Mouse (Mus musculus) midbrain, embryonic 12.5 days (tissue): ENCODE measurements at regions not wholly inside any gene's neighbourhood (a gene's known extent, or its start where the extent isn't known, plus 50 kb on each side); places are given as distances from the start of the nearest gene placed in this dataset.

Experiments
- ATAC-seq: fragments of 200-750 bp; cut with Nextera tagmentation; 2 replicates; pipeline ENCODE4 v1.8.0; 2017; ENCODE audit warnings: low read depth, moderate TSS enrichment, moderate library complexity; ENCODE audit not compliant: low FRiP score
- H3K27ac ChIP-seq: fragments of 300-500 bp; sonication (generic); replicated peaks from 2 replicates; pipeline ENCODE4 v1.5.1; 2016; ENCODE audit warnings: mild to moderate bottlenecking
- H3K27me3 ChIP-seq: fragments of 300-500 bp; sonication (generic); 2 replicates; pipeline ENCODE4 v1.6.1; 2016; ENCODE audit warnings: mild to moderate bottlenecking
- H3K36me3 ChIP-seq: fragments of 300-500 bp; sonication (generic); 2 replicates; pipeline ENCODE4 v1.6.1; 2016
- H3K4me1 ChIP-seq: fragments of 300-500 bp; sonication (generic); 2 replicates; pipeline ENCODE4 v1.6.1; 2016
- H3K4me2 ChIP-seq: fragments of 300-500 bp; sonication (generic); replicated peaks from 2 replicates; pipeline ENCODE4 v1.6.1; 2016; ENCODE audit warnings: mild to moderate bottlenecking, moderate library complexity
- H3K4me3 ChIP-seq: fragments of 300-500 bp; sonication (generic); 2 replicates; pipeline ENCODE4 v1.5.1; 2016; ENCODE audit warnings: mild to moderate bottlenecking
- H3K9ac ChIP-seq: fragments of 300-500 bp; sonication (generic); replicated peaks from 2 replicates; pipeline ENCODE4 v1.6.1; 2016; ENCODE audit warnings: mild to moderate bottlenecking, moderate library complexity
- H3K9me3 ChIP-seq: fragments of 300-500 bp; sonication (generic); 2 replicates; pipeline ENCODE4 v1.6.1; 2016; ENCODE audit warnings: mild to moderate bottlenecking
- WGBS: fragments of 180-500 bp; shearing (Covaris S2); methylation state at CpG from one replicate; pipeline ENCODE4 v1.1.7; 2016; 5-methylcytosine and 5-hydroxymethylcytosine counted together

- ATAC-seq = no peak
- H3K9me3 ChIP-seq = no peaks in the 10 kb centered on the region
- 83% methylated on average over 7 of the region's 7 CpGs for WGBS
- no peaks in the 10 kb centered on the region for H3K27me3 ChIP-seq
- no peaks in the 10 kb centered on the region for H3K36me3 ChIP-seq
- no peak overlapping the region for H3K4me2 ChIP-seq
- no peaks in the 10 kb centered on the region for H3K4me1 ChIP-seq
- no peak overlapping the region for H3K4me3 ChIP-seq
- H3K9ac ChIP-seq = no peak overlapping the region
- no peak overlapping the region for H3K27ac ChIP-seq
Measured at GRCm38 (mm10) chr9:22937686-22938391, 285.0 kb upstream of the Bmper start.

GRCm38 (mm10) chr9:22944992-22945391 lies 277.9 kb upstream of the Bmper start:
- H3K4me1 ChIP-seq = peaks cover 5% of the 10 kb centered on the region; the same call in 1 of the 2 replicates
- no peak overlapping the region for H3K9ac ChIP-seq
- H3K4me2 ChIP-seq = no peak overlapping the region
- H3K27ac ChIP-seq = no peak overlapping the region
- 57% methylated on average over 6 of the region's 6 CpGs for WGBS
- H3K4me3 ChIP-seq = no peak overlapping the region
- H3K27me3 ChIP-seq = no peaks in the 10 kb centered on the region
- no peaks in the 10 kb centered on the region for H3K9me3 ChIP-seq
- no peaks in the 10 kb centered on the region for H3K36me3 ChIP-seq
- peak; percentile 58; the same call in 1 of the 2 replicates for ATAC-seq

GRCm38 (mm10) chr9:22945426-22945955 lies 277.4 kb upstream of the Bmper start:
- Histone ChIP-seq H3K4me1 (peaks cover 5% of the 10 kb centered on the region; the same call in 1 of the 2 replicates), H3K36me3 (no peaks in the 10 kb centered on the region), H3K9ac (no peak overlapping the region), H3K4me3 (no peak overlapping the region), H3K9me3 (no peaks in the 10 kb centered on the region), H3K27me3 (no peaks in the 10 kb centered on the region), H3K4me2 (no peak overlapping the region), H3K27ac (no peak overlapping the region)
- ATAC-seq = no peak
- WGBS = 69% methylated on average over 8 of the region's 8 CpGs

GRCm38 (mm10) chr9:22952571-22953442 lies 270.1 kb upstream of the Bmper start:
- WGBS = 81% methylated on average over 16 of the region's 16 CpGs
- Histone ChIP-seq H3K4me1 (peaks cover 5% of the 10 kb centered on the region; the same call in 1 of the 2 replicates), H3K4me2 (no peak overlapping the region), H3K9ac (no peak overlapping the region), H3K27ac (no peak overlapping the region), H3K27me3 (no peaks in the 10 kb centered on the region), H3K4me3 (no peak overlapping the region), H3K36me3 (no peaks in the 10 kb centered on the region), H3K9me3 (no peaks in the 10 kb centered on the region)
- ATAC-seq = no peak

- no peak overlapping the region for H3K9ac ChIP-seq
- no peak overlapping the region for H3K27ac ChIP-seq
- no peaks in the 10 kb centered on the region for H3K9me3 ChIP-seq
- H3K27me3 ChIP-seq = no peaks in the 10 kb centered on the region
- H3K4me3 ChIP-seq = no peak overlapping the region
- H3K36me3 ChIP-seq = no peaks in the 10 kb centered on the region
- no peaks in the 10 kb centered on the region for H3K4me1 ChIP-seq
- WGBS = 67% methylated on average over 7 of the region's 7 CpGs
- H3K4me2 ChIP-seq = no peak overlapping the region
- ATAC-seq = no peak
Measured at GRCm38 (mm10) chr9:22962269-22962815, 260.5 kb upstream of the Bmper start.

DNA sequence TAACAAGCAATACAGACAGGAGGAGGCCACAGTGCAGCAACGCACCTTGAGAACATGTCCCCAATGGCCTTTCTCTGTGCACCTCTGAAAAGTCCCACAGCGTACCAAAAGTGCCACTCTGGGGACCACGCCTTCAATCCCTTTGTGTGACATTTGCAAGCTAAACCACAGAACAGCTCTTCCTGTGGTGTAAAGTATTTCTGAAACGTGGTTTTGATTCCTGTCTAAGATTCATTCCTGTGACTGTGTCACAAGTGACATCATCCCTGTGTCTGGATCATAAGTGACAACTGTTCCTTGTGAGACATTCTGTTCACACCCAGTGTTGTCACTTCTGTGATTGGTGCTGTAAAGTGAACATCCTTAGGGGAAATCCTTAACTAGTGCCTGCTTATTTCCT lies 251.6 kb upstream of the Bmper start:
- H3K4me2 ChIP-seq = no peak overlapping the region
- H3K9me3 ChIP-seq = no peaks in the 10 kb centered on the region
- no peaks in the 10 kb centered on the region for H3K36me3 ChIP-seq
- ATAC-seq = no peak
- 82% methylated on average over 4 of the region's 4 CpGs for WGBS
- H3K27ac ChIP-seq = no peak overlapping the region
- no peak overlapping the region for H3K4me3 ChIP-seq
- no peaks in the 10 kb centered on the region for H3K27me3 ChIP-seq
- no peak overlapping the region for H3K9ac ChIP-seq
- H3K4me1 ChIP-seq = no peaks in the 10 kb centered on the region

DNA sequence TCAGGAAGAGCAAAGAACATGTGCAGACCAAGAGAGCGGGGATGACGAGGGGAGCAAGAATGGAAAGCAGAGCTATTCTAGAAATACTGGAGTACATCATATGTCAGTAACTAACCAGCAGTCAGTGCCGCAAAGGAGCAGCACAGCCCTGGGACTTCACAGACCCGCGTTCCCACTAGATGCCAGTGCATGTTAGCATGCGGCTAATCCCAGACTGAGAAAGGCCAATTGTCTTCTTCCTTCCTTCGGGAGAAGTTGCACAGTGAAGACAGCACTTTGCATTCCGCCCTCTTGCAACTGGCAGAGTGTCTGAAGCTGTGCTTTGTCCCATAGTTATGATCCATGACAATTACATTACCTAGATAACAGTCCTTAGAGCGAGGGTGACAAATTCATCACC lies 246.1 kb upstream of the Bmper start:
- peaks cover 6% of the 10 kb centered on the region; the same call in 1 of the 2 replicates for H3K4me1 ChIP-seq
- no peaks in the 10 kb centered on the region for H3K36me3 ChIP-seq
- no peak overlapping the region; the same call in 1 of the 2 replicates for H3K4me2 ChIP-seq
- H3K9me3 ChIP-seq = no peaks in the 10 kb centered on the region
- H3K9ac ChIP-seq = no peak overlapping the region
- 0 out of 2 replicates have a peak, but pooled peaks have one; percentile 19 for ATAC-seq
- no peaks in the 10 kb centered on the region for H3K27me3 ChIP-seq
- 48% methylated on average over 9 of the region's 9 CpGs for WGBS
- no peak overlapping the region for H3K27ac ChIP-seq
- no peak overlapping the region for H3K4me3 ChIP-seq

DNA sequence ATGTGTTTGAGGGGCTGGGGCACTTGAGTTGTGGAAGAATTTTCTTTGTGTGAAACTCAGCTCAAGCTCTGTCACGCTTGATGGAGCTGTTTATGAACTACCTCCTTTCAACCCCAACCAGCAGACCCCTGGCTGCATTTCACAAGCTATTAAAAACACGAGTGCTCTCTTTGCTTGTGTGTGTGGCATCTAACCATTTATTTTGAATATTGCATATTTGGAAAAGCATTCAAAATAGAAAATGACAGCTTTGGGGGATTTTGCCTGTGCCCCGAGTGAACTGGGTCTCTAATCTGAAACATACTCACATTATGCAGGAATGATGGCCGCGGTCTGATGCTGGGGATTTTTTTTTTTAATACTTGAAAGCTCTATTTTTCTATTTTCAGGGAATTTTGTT lies 243.2 kb upstream of the Bmper start:
- no peak for ATAC-seq
- no peak overlapping the region for H3K27ac ChIP-seq
- H3K4me3 ChIP-seq = no peak overlapping the region
- H3K9ac ChIP-seq = no peak overlapping the region
- H3K4me2 ChIP-seq = no peak overlapping the region
- H3K9me3 ChIP-seq = no peaks in the 10 kb centered on the region
- H3K36me3 ChIP-seq = no peaks in the 10 kb centered on the region
- no peaks in the 10 kb centered on the region for H3K27me3 ChIP-seq
- 62% methylated on average over 5 of the region's 5 CpGs for WGBS
- H3K4me1 ChIP-seq = peaks cover 6% of the 10 kb centered on the region; the same call in 1 of the 2 replicates

- H3K9me3 ChIP-seq = no peaks in the 10 kb centered on the region
- no peak overlapping the region for H3K4me2 ChIP-seq
- no peak overlapping the region for H3K4me3 ChIP-seq
- no peaks in the 10 kb centered on the region for H3K4me1 ChIP-seq
- no peak overlapping the region for H3K27ac ChIP-seq
- no peaks in the 10 kb centered on the region for H3K36me3 ChIP-seq
- no peak overlapping the region for H3K9ac ChIP-seq
- WGBS = 76% methylated on average over 6 of the region's 6 CpGs
- no peak for ATAC-seq
- H3K27me3 ChIP-seq = no peaks in the 10 kb centered on the region
Measured at GRCm38 (mm10) chr9:22989508-22989907, 233.4 kb upstream of the Bmper start.

DNA sequence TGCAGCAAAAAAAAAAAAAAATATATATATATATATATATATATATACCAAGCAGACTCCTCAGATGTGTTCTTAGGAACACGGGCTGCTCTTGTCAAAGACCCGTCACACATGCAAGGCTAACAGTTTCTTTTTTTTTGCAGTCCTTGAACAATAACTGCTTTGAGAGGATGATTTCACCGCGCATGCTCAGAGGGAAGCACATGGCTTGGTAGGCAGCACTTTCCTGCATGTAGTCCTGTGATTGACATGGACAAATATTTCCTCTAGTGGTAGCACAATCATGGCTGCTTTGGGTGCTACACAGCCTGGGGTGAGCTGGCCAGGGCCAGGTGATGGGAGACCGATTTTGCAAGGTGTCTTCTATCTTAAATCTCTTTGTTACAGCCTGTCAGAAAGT lies 229.3 kb upstream of the Bmper start:
- no peaks in the 10 kb centered on the region for H3K36me3 ChIP-seq
- ATAC-seq = no peak
- H3K9me3 ChIP-seq = no peaks in the 10 kb centered on the region
- H3K27me3 ChIP-seq = no peaks in the 10 kb centered on the region
- WGBS = 87% methylated on average over 5 of the region's 5 CpGs
- no peak overlapping the region for H3K4me2 ChIP-seq
- no peak overlapping the region for H3K27ac ChIP-seq
- H3K4me1 ChIP-seq = no peaks in the 10 kb centered on the region
- H3K4me3 ChIP-seq = no peak overlapping the region
- H3K9ac ChIP-seq = no peak overlapping the region

DNA sequence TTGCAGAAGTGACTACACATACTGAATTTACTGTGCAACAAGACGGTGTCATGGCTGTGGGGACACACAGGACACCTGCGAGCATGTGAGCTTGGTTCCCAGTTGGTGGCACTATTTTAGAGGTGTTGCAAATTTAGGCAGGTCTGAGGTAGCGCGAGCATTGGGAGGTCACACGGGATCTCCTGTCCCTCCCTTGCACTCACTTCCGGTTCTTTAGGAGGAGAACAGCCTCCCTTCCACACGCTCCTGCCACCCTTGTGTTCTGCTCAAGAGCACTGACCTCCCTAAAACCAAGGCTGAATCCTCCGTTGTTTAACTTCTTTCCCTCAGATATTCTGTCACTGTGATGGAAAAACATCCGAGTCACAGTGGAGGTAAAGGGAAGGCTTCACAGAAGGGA lies 227.3 kb upstream of the Bmper start:
- H3K27ac ChIP-seq = no peak overlapping the region
- H3K4me3 ChIP-seq = no peak overlapping the region
- no peaks in the 10 kb centered on the region for H3K27me3 ChIP-seq
- no peak overlapping the region for H3K4me2 ChIP-seq
- no peaks in the 10 kb centered on the region for H3K9me3 ChIP-seq
- ATAC-seq = no peak
- WGBS = 79% methylated on average over 9 of the region's 9 CpGs
- no peaks in the 10 kb centered on the region for H3K36me3 ChIP-seq
- no peaks in the 10 kb centered on the region for H3K4me1 ChIP-seq
- H3K9ac ChIP-seq = no peak overlapping the region

- Histone ChIP-seq H3K4me2 (no peak overlapping the region), H3K4me1 (no peaks in the 10 kb centered on the region), H3K4me3 (no peak overlapping the region), H3K9me3 (no peaks in the 10 kb centered on the region), H3K27ac (no peak overlapping the region), H3K27me3 (no peaks in the 10 kb centered on the region), H3K36me3 (no peaks in the 10 kb centered on the region), H3K9ac (no peak overlapping the region)
- ATAC-seq = no peak
- WGBS = 92% methylated on average over 6 of the region's 6 CpGs
Measured at GRCm38 (mm10) chr9:22998306-22998705, 224.6 kb upstream of the Bmper start.
